Mouse (Mus musculus) embryonic facial prominence, embryonic 14.5 days (tissue): Measurements from ENCODE around the gene U2af1. TPM values are rescaled to one million over a fixed set of nuclear protein-coding genes. Genes with fewer than 3 reads are reported as not detected.

Source experiments
- polyA plus RNA-seq: library from polyadenylated mRNA; unstranded; fragments of >200 nt; fragmentation: Nextera tagmentation; extraction: Ambion mirVana; gene quantifications from 2 replicates; pipeline ENCODE4 v1.2.1, GENCODE M21; 2014

Gene U2af1
- polyA plus RNA-seq, 1 experiment from 2014 or later: 134 TPM

Other genes with a start within 250 kb of the U2af1 start
- gene Wdr4, start 138.9 kb downstream of the U2af1 start, polyA plus RNA-seq: 29.3 and 31.7 TPM in 2 replicates
- 283 and 316 TPM in 2 replicates for gene Ndufv3, start 138.8 kb downstream of the U2af1 start, polyA plus RNA-seq
- gene Pknox1, start 94.2 kb downstream of the U2af1 start, polyA plus RNA-seq: 31.1 and 31.3 TPM in 2 replicates
- gene Cbs, start 21.7 kb downstream of the U2af1 start, polyA plus RNA-seq: 3.9 and 4.8 TPM in 2 replicates
- gene Cryaa, start 18.9 kb upstream of the U2af1 start, polyA plus RNA-seq: 0.41 and 0.89 TPM in 2 replicates
- 25.1 and 27.8 TPM in 2 replicates for gene Sik1, start 196.9 kb upstream of the U2af1 start, polyA plus RNA-seq